16 mouse cellular contexts compared by ENCODE assay signal in the genomic region with DNA sequence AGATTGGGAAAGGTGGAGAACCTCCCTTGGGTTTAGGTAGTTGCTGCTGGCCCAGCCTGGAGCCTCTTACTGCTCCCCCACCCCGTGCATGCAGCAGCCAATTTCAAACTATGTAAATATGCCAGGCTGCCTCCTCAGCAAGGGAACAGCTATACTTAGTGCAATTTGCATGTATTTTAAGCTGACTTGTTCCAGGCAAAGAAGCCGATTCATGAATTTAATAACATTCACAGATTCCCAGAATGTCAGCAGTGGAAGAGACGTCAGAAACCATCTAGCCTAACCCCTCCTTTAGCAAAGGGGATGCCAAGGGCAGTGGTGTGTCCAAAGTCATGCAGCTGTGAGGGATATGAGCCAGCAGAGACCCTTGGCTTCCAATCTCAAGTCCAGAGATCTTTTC. TPM values are rescaled to one million over a fixed set of nuclear protein-coding genes. Genes with fewer than 3 reads are reported as not detected.
DNase-seq lines count a peak whose midpoint lies in the region; ATAC-seq and TF ChIP-seq lines count a peak whose summit lies in the region.
"Had no signal": no experiment of that assay in that cellular context is flagged by ENCODE, and none has a peak within 500 bp of the region (broad histone marks: within the 10 kb centered on the region; RNA-seq: fewer than 3 reads in every experiment).

No protein-coding gene starts in this region.

- 0 out of 2 replicates have a peak, but pooled peaks cover 5% of the 10 kb centered on the region for H3K4me1 ChIP-seq in embryonic facial prominence, embryonic 15.5 days
- H3K4me1 ChIP-seq in embryonic facial prominence, embryonic 10.5 days, result no peaks in the 10 kb centered on the region
- no peaks in the 10 kb centered on the region for H3K4me1 ChIP-seq in lung, embryonic 14.5 days (ENCODE audit: insufficient read depth)
- H3K4me1 ChIP-seq in lung, adult 2 months (ENCODE audit: control insufficient read depth, insufficient read depth, low read length), result peaks cover 5% of the 10 kb centered on the region

- no peak; the same call in 1 of the 2 replicates for ATAC-seq in embryonic facial prominence, embryonic 15.5 days (ENCODE audit: insufficient number of reproducible peaks, low FRiP score, low TSS enrichment, low read depth)
- peak; percentile 63 for ATAC-seq in lung, embryonic 14.5 days (ENCODE audit: insufficient read depth)

- H3K27me3 ChIP-seq in embryonic facial prominence, embryonic 15.5 days, result no peaks in the 10 kb centered on the region
- no peaks in the 10 kb centered on the region for H3K27me3 ChIP-seq in embryonic facial prominence, embryonic 10.5 days (replicated peaks; ENCODE audit: low read depth, poor library complexity, severe bottlenecking)
- H3K27me3 ChIP-seq in lung, embryonic 14.5 days (ENCODE audit: insufficient read depth, low read length), result no peaks in the 10 kb centered on the region

- H3K4me2 ChIP-seq in embryonic facial prominence, embryonic 15.5 days (replicated peaks), result no peak overlapping the region
- H3K4me2 ChIP-seq in lung, embryonic 14.5 days, result no peak overlapping the region

- no peaks in the 10 kb centered on the region for H3K9me3 ChIP-seq in embryonic facial prominence, embryonic 15.5 days (replicated peaks)
- no peaks in the 10 kb centered on the region for H3K9me3 ChIP-seq in embryonic facial prominence, embryonic 10.5 days
- H3K9me3 ChIP-seq in lung, embryonic 14.5 days (ENCODE audit: low read depth, low read length), result no peaks in the 10 kb centered on the region

- no peaks in the 10 kb centered on the region for H3K36me3 ChIP-seq in embryonic facial prominence, embryonic 15.5 days
- H3K36me3 ChIP-seq in embryonic facial prominence, embryonic 10.5 days (replicated peaks), result no peaks in the 10 kb centered on the region
- no peaks in the 10 kb centered on the region for H3K36me3 ChIP-seq in lung, embryonic 14.5 days (ENCODE audit: insufficient read depth)

- TF ChIP-seq POLR2A in lung, adult 2 months (IDR thresholded peaks at IDR 0.05; ENCODE audit: borderline replicate concordance, extremely low read depth, low read depth, low read length), result no peak

- 0 out of 2 replicates have a peak overlapping the region, but pooled peaks have one; percentile 11 for H3K27ac ChIP-seq in embryonic facial prominence, embryonic 15.5 days (replicated peaks)
- H3K27ac ChIP-seq in embryonic facial prominence, embryonic 10.5 days (replicated peaks), result no peak overlapping the region
- no peak overlapping the region for H3K27ac ChIP-seq in lung, embryonic 14.5 days (ENCODE audit: low read depth)
- H3K27ac ChIP-seq: heart, adult 2 months; kidney, postnatal 0 days had no signal

- DNase-seq in embryonic facial prominence, embryonic 10.5 days (ENCODE audit: low spot score), result no peak
- peak; percentile 61 for DNase-seq in lung, embryonic 14.5 days
- DNase-seq in lung, adult 2 months, result no peak
- peak; percentile 21 for DNase-seq in lung, postnatal 25 days (ENCODE audit: low spot score)
- DNase-seq in telencephalon, adult 2 months (ENCODE audit: low read depth, low spot score), result peak; percentile 88
- DNase-seq in adrenal gland, postnatal 10 days, result no peak
- no peak for DNase-seq in kidney, adult 9 months
- DNase-seq: cerebellum, postnatal 25 days; heart, adult 2 months had no signal

- TF ChIP-seq CTCF in lung, embryonic 14.5 days (IDR thresholded peaks at IDR 0.05; ENCODE audit: low read depth), result no peak
- no peak for TF ChIP-seq CTCF in lung, adult 2 months (IDR thresholded peaks at IDR 0.05; ENCODE audit: insufficient read depth, low read length)

- H3K4me3 ChIP-seq in embryonic facial prominence, embryonic 15.5 days (replicated peaks), result no peak overlapping the region
- H3K4me3 ChIP-seq in embryonic facial prominence, embryonic 10.5 days, result no peak overlapping the region
- no peak overlapping the region for H3K4me3 ChIP-seq in lung, embryonic 14.5 days (ENCODE audit: low read depth, low read length)
- no peak overlapping the region for H3K4me3 ChIP-seq in lung, adult 2 months (replicated peaks; ENCODE audit: extremely low read depth, low read depth, low read length)
- H3K4me3 ChIP-seq: erythroblast, embryonic 14.5 days; heart, adult 2 months had no signal

- WGBS in embryonic facial prominence, embryonic 15.5 days, result 37% methylated on average over 3 of the region's 3 CpGs
- WGBS in embryonic facial prominence, embryonic 10.5 days, result 79% methylated on average over 3 of the region's 3 CpGs
- WGBS in lung, embryonic 14.5 days, result 48% methylated on average over 3 of the region's 3 CpGs
- WGBS in lung, adult 2 months, result 48% methylated on average over 3 of the region's 3 CpGs

- no peak overlapping the region for H3K9ac ChIP-seq in embryonic facial prominence, embryonic 15.5 days
- no peak overlapping the region for H3K9ac ChIP-seq in lung, embryonic 14.5 days

RNA-seq across cellular contexts. Expression of a gene that starts 27.5 kb away (rescaled TPM):
- 0.35 TPM in 2 replicates for polyA plus RNA-seq in embryonic facial prominence, embryonic 15.5 days (2015; fragmentation: Nextera tagmentation; extraction: Ambion mirVana)
- polyA plus RNA-seq in embryonic facial prominence, embryonic 10.5 days (2016; fragmentation: Nextera tagmentation; extraction: Ambion mirVana), result 0.02 and 0.03 TPM in 2 replicates
- 0.42 and 0.51 TPM in 2 replicates for polyA plus RNA-seq in lung, embryonic 14.5 days (2014; fragmentation: Nextera tagmentation; extraction: Ambion mirVana)
- polyA plus RNA-seq in lung, adult 2 months (2012; rRNA removed), result 2.1 and 3.3 TPM in 2 replicates
- 1 to 10 TPM; 2.5 to 2.6 TPM for total RNA-seq in adrenal gland, postnatal 10 days (2021)
- total RNA-seq: megakaryocyte-erythroid progenitor cell, adult 5-6 weeks had no signal

RNA-seq across cellular contexts. Expression of a gene that starts 54.4 kb away (rescaled TPM):
- polyA plus RNA-seq in embryonic facial prominence, embryonic 15.5 days (2015; fragmentation: Nextera tagmentation; extraction: Ambion mirVana), result not detected in 2 replicates
- not detected in 2 replicates for polyA plus RNA-seq in embryonic facial prominence, embryonic 10.5 days (2016; fragmentation: Nextera tagmentation; extraction: Ambion mirVana)
- polyA plus RNA-seq in lung, embryonic 14.5 days (2014; fragmentation: Nextera tagmentation; extraction: Ambion mirVana), result not detected in 2 replicates
- not detected in 2 replicates for polyA plus RNA-seq in lung, adult 2 months (2012; rRNA removed)
- total RNA-seq in adrenal gland, postnatal 10 days (2021), result not detected
- total RNA-seq: heart, adult 2 months; megakaryocyte-erythroid progenitor cell, adult 5-6 weeks had no signal
- polyA plus RNA-seq: erythroblast, embryonic 14.5 days; heart, adult 2 months; hindbrain, embryonic 11.5 days; kidney, postnatal 0 days; limb, embryonic 14.5 days; stomach, embryonic 16.5 days had no signal

Comparison
In these comparisons a context has a peak if more than half of its experiments do, and no peak if none do; other contexts are left out.
1. DNase-seq: peak in lung, embryonic 14.5 days (single experiment), lung, postnatal 25 days (single experiment) and telencephalon, adult 2 months (single experiment); none in embryonic facial prominence, embryonic 10.5 days (single experiment), lung, adult 2 months (single experiment), adrenal gland, postnatal 10 days (single experiment) and kidney, adult 9 months (single experiment).